Mouse (Mus musculus) embryonic facial prominence, embryonic 14.5 days (tissue): ENCODE results near the gene L1cam. TPM values are rescaled to one million over a fixed set of nuclear protein-coding genes. Genes with fewer than 3 reads are reported as not detected.

Experiments
- ATAC-seq: fragments of 200-750 bp; cut with Nextera tagmentation; 2 replicates; pipeline ENCODE4 v1.8.0; 2017; ENCODE audit warnings: low read depth, moderate number of reproducible peaks, moderate TSS enrichment
- DNase-seq: peaks from one replicate; pipeline ENCODE4 v3.0.0-alpha.2; 2015; ENCODE audit warnings: low spot score
- H3K27ac ChIP-seq: fragments of 300-500 bp; sonication (generic); replicated peaks from 2 replicates; pipeline ENCODE4 v1.5.1; 2014; ENCODE audit warnings: low read depth, mild to moderate bottlenecking, low read length, moderate library complexity
- H3K27me3 ChIP-seq: fragments of 300-500 bp; sonication (generic); replicated peaks from 2 replicates; pipeline ENCODE4 v1.6.1; 2014; ENCODE audit warnings: low read length; ENCODE audit not compliant: control insufficient read depth, insufficient read depth
- H3K36me3 ChIP-seq: fragments of 300-500 bp; sonication (generic); 2 replicates; pipeline ENCODE4 v1.6.1; 2014; ENCODE audit warnings: low read length, mixed read lengths; ENCODE audit not compliant: control insufficient read depth, insufficient read depth
- H3K4me1 ChIP-seq: fragments of 300-500 bp; sonication (generic); 2 replicates; pipeline ENCODE4 v1.6.1; 2014; ENCODE audit warnings: antibody characterized with exemption, low read length; ENCODE audit not compliant: control insufficient read depth, insufficient read depth
- H3K4me2 ChIP-seq: fragments of 300-500 bp; sonication (generic); 2 replicates; pipeline ENCODE4 v1.6.1; 2014; ENCODE audit warnings: low read depth, mild to moderate bottlenecking, low read length, moderate library complexity, mixed read lengths
- H3K4me3 ChIP-seq: fragments of 300-500 bp; sonication (generic); 2 replicates; pipeline ENCODE4 v1.5.1; 2014; ENCODE audit warnings: low read depth, mild to moderate bottlenecking, low read length
- H3K9ac ChIP-seq: fragments of 300-500 bp; sonication (generic); 2 replicates; pipeline ENCODE4 v1.6.1; 2014; ENCODE audit warnings: low read depth, mild to moderate bottlenecking, low read length, moderate library complexity, mixed read lengths
- H3K9me3 ChIP-seq: fragments of 300-500 bp; sonication (generic); 2 replicates; pipeline ENCODE4 v1.6.1; 2016; ENCODE audit warnings: low read length; ENCODE audit not compliant: control insufficient read depth
- WGBS: fragments of 180-500 bp; shearing (Covaris S2); extraction: QIAGEN DNeasy Blood & Tissue Kit; methylation state at CpG from one replicate; pipeline ENCODE4 v1.1.7; 2014; 5-methylcytosine and 5-hydroxymethylcytosine counted together
- polyA plus RNA-seq: library from polyadenylated mRNA; unstranded; fragments of >200 nt; fragmentation: Nextera tagmentation; extraction: Ambion mirVana; gene quantifications from 2 replicates; pipeline ENCODE4 v1.2.1, GENCODE M21; 2014

The L1cam gene
- polyA plus RNA-seq, 1 experiment from 2014 or later, result 10.2 TPM

GRCm38 (mm10) chrX:73891551-73892152, 4.3 kb downstream of the L1cam start, which contains the start of gene Avpr2:
TSS of gene Avpr2 (plus strand) at chrX:73892102.
- Histone ChIP-seq H3K4me1 (no peaks in the 10 kb centered on the region), H3K4me2 (no peak within 1 kb of the TSS), H3K36me3 (no peaks in the 10 kb centered on the region), H3K27me3 (no peaks in the 10 kb centered on the region), H3K9ac (no peak within 1 kb of the TSS), H3K9me3 (no peaks in the 10 kb centered on the region), H3K27ac (no peak within 1 kb of the TSS), H3K4me3 (no peak within 1 kb of the TSS)
- ATAC-seq (no peak), DNase-seq (no peak)
- WGBS, result 72% methylated on average over 6 of the region's 6 CpGs

DNA sequence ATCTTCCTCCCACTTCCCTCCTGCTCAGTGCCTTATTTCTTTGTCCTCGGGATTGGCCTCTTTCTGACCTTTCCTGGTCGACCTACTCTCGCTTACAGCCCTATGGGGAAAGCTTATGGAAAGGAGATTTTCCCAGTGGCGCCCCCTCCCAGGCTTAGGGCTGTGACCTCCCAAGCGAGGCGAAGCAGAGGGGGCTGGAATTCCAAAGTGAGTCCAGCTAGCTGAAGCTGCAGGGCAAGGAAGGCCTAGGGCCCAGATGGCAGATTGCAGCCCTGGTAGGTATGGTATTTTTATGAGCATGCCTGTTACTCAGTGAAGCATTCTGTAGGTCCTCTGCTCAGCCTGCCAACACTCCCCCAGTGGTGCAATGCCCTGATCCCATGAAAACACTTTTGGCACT, 14.4 kb downstream of the L1cam start:
- Histone ChIP-seq H3K9me3 (no peaks in the 10 kb centered on the region), H3K36me3 (no peaks in the 10 kb centered on the region), H3K4me3 (no peak overlapping the region), H3K4me1 (no peaks in the 10 kb centered on the region), H3K27ac (no peak overlapping the region), H3K4me2 (no peak overlapping the region), H3K9ac (no peak overlapping the region), H3K27me3 (peaks cover 14% of the 10 kb centered on the region)
- DNase-seq (no peak), ATAC-seq (no peak)
- 32% methylated on average over 6 of the region's 6 CpGs for WGBS

DNA sequence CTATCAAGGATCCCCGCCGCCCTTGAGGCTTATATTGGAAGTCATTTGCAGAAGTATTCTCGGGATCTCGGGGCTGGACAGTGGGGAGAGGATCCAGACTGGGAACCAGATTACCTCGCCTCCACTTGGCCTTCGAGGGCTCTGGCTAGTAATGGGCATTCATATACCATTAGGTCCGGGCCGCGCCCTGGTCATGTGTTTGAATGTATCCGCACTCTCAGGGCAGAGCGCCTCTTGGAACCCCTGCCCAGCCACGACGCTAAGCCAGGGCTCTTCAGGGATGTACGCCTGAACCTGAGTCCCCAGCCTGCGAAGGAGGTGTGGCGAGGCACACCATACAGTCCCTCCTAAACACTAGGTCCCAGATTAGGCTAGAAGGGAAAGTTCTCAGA, 14.9 kb downstream of the L1cam start:
- no peaks in the 10 kb centered on the region for H3K36me3 ChIP-seq
- H3K27ac ChIP-seq, result no peak overlapping the region
- H3K4me2 ChIP-seq, result peak overlapping the region; percentile 66
- 33% methylated on average over 10 of the region's 16 CpGs for WGBS
- H3K4me3 ChIP-seq, result peak overlapping the region; percentile 40
- DNase-seq (no peak), ATAC-seq (peak; percentile 24)
- H3K27me3 ChIP-seq, result peaks cover 14% of the 10 kb centered on the region
- H3K9ac ChIP-seq, result peak overlapping the region; percentile 59; the same call in 1 of the 2 replicates
- no peaks in the 10 kb centered on the region for H3K9me3 ChIP-seq
- no peaks in the 10 kb centered on the region for H3K4me1 ChIP-seq

GRCm38 (mm10) chrX:73880194-73881035, 15.5 kb downstream of the L1cam start:
- no peak overlapping the region for H3K27ac ChIP-seq
- no peaks in the 10 kb centered on the region for H3K9me3 ChIP-seq
- peak overlapping the region; percentile 40 for H3K4me3 ChIP-seq
- no peaks in the 10 kb centered on the region for H3K36me3 ChIP-seq
- DNase-seq (peak; percentile 22), ATAC-seq (peak; percentile 76)
- H3K9ac ChIP-seq, result peak overlapping the region; percentile 59
- peak overlapping the region; percentile 66 for H3K4me2 ChIP-seq
- 18% methylated on average over 21 of the region's 48 CpGs for WGBS
- H3K4me1 ChIP-seq, result no peaks in the 10 kb centered on the region
- H3K27me3 ChIP-seq, result peaks cover 14% of the 10 kb centered on the region

DNA sequence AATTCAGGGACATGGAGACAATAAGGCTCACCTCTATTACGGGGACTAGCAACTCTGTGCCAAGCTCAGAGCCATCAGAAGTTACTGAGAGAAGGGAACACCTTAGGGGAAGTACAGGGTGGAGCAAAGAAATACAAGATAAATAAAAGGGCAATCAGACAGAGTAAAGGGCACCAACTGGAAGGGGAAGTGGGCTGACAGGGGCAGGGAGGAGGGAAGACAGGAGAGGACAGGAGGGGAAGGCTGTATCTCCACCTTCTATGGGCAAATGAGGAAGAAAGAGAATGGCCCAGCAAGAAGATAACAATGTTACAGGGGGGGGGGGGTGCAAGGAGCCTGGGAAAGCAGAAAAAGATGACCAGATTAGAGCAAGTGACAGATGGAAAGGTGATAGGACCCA, 18.9 kb downstream of the L1cam start:
- no peaks in the 10 kb centered on the region for H3K9me3 ChIP-seq
- no peak overlapping the region for H3K4me3 ChIP-seq
- H3K27ac ChIP-seq, result no peak overlapping the region
- DNase-seq (no peak), ATAC-seq (no peak)
- no peak overlapping the region for H3K9ac ChIP-seq
- WGBS, result 55% methylated on average over 1 of the region's 1 CpGs
- H3K36me3 ChIP-seq, result no peaks in the 10 kb centered on the region
- no peak overlapping the region for H3K4me2 ChIP-seq
- H3K4me1 ChIP-seq, result no peaks in the 10 kb centered on the region
- peaks cover 14% of the 10 kb centered on the region for H3K27me3 ChIP-seq

DNA sequence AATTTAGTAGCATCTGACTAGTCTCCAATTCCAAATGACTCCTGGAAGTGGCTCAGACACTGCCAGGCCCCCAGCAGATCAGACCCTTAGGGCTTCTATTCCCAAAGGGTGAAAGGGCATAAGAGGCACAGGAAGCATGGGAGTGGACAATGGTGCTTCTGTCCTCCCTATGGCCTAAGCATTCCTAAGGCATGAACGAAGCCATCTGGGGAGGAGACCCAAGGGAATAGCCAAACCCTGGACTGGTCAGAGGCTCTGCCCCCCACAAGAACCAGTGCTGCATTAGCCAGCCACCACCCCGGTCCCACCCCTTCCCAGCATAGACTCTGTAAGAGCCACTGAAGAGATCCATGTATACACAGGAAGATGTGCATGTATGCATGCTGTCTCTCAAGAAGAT, 20.0 kb downstream of the L1cam start:
- DNase-seq (no peak), ATAC-seq (0 out of 2 replicates have a peak, but pooled peaks have one; percentile 31)
- H3K36me3 ChIP-seq, result no peaks in the 10 kb centered on the region
- no peak overlapping the region for H3K9ac ChIP-seq
- no peak overlapping the region for H3K27ac ChIP-seq
- H3K4me1 ChIP-seq, result no peaks in the 10 kb centered on the region
- H3K4me3 ChIP-seq, result no peak overlapping the region
- peaks cover 12% of the 10 kb centered on the region for H3K27me3 ChIP-seq
- H3K4me2 ChIP-seq, result no peak overlapping the region
- WGBS, result 44% methylated on average over 2 of the region's 2 CpGs
- H3K9me3 ChIP-seq, result no peaks in the 10 kb centered on the region

- H3K4me2 ChIP-seq, result no peak overlapping the region
- H3K27ac ChIP-seq, result no peak overlapping the region
- no peaks in the 10 kb centered on the region for H3K36me3 ChIP-seq
- no peaks in the 10 kb centered on the region for H3K9me3 ChIP-seq
- H3K4me3 ChIP-seq, result no peak overlapping the region
- DNase-seq (no peak), ATAC-seq (no peak)
- no peaks in the 10 kb centered on the region for H3K4me1 ChIP-seq
- 62% methylated on average over 1 of the region's 1 CpGs for WGBS
- no peaks in the 10 kb centered on the region for H3K27me3 ChIP-seq
- H3K9ac ChIP-seq, result no peak overlapping the region
Observed at GRCm38 (mm10) chrX:73871956-73872355, 23.9 kb downstream of the L1cam start.

GRCm38 (mm10) chrX:73871474-73871873, 24.4 kb downstream of the L1cam start:
- no peak overlapping the region for H3K4me2 ChIP-seq
- no peak overlapping the region for H3K4me3 ChIP-seq
- DNase-seq, result no peak
- H3K36me3 ChIP-seq, result no peaks in the 10 kb centered on the region
- no peaks in the 10 kb centered on the region for H3K9me3 ChIP-seq
- H3K4me1 ChIP-seq, result no peaks in the 10 kb centered on the region
- no peak overlapping the region for H3K27ac ChIP-seq
- no peaks in the 10 kb centered on the region for H3K27me3 ChIP-seq
- ATAC-seq, result no peak
- H3K9ac ChIP-seq, result no peak overlapping the region
